Mouse (Mus musculus) T-helper 17 cell (primary cell): Measurements from ENCODE around the gene Gm3893.
"Not testable (repeated sequence)": the region's sequence is repeated elsewhere in the genome, so short reads cannot be mapped to it uniquely, and the experiment has no call there.

ENCODE experiments used
- in situ Hi-C, 2 experiments: fragments of 300-600 bp; cut with MboI, MseI; formaldehyde crosslinking; loops; 1 replicate in 1 of 2; 2 replicates in 1 of 2; pipeline ENCODE4 v1.15.1; 2025; ENCODE audit warnings: high pct_unique_total_duplicates in 2 of 2

Gm3893 gene

DNA sequence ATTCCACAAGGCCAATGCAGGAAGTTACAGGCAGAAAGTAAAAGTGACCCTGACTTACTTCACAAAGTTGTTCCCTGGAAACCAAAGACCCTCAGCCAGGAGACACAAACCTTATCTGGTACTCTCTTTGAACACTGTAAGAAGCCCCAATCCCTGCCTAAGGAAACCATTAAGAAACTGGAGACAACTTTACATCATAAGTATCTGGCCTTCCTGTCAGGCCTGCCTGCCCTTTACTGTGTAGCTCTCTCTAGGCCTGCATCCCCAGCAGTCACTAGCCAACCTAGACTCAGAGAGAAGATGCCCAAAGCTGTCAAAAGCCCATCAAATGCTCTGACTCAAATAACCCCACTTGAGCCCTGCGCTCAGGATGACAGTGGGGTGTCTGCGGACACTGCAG lies at the start of gene Gm3893:
Gene Gm3893, plus strand, starts transcription at position 301 of the 400 bp plus-strand sequence.
- in situ Hi-C loops = loop anchor here in 1 of 2 experiments (10.0 kb wide), 1 partner anchor 276 kb away; no protein-coding TSS in a partner anchor

DNA sequence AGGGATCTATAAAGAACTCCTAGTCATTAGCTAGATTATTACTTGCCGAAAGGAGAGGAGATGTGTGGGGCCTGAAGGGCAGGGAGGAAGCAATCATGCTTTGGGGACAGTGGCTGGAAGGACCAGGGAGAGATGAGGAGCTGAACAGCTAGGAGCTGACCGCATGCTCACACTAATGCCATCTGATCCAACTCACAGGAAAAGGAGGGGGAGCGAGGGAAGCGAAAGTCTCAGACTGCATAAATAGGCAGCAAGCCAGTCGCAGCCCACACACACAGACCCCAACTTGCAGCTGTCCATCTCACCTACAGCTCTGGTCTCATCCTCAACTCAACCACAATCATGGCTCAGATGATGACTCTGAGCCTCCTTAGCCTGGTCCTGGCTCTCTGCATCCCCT lies 23.5 kb downstream of the Gm3893 start, which contains the start of gene Gm13304:
Gene Gm13304, plus strand, starts transcription at position 301 of the 400 bp plus-strand sequence.
- in situ Hi-C loops = not testable (repeated sequence)
